Mouse (Mus musculus) neutrophil, adult 65 days (primary cell): ENCODE data around the gene Hist1h2ad. TPM values are rescaled to one million over a fixed set of nuclear protein-coding genes. Genes with fewer than 3 reads are reported as not detected.

Experiments
- total RNA-seq: library from RNA; stranded (reverse); gene quantifications from 2 replicates; pipeline ENCODE4 v1.2.4, GENCODE M21; 2023

The Hist1h2ad gene
- 41.5 and 76.0 TPM in 2 replicates for total RNA-seq

GRCm38 (mm10) chr13:23573898-23574524 is at the start of gene Hist1h2ad, which contains the start of gene Hist1h2bf:
Gene Hist1h2ad, plus strand, starts transcription at chr13:23574381.
Gene Hist1h2bf, minus strand, starts transcription at chr13:23574196.

GRCm38 (mm10) chr13:23530901-23531875 is 43.0 kb upstream of the Hist1h2ad start, which contains the start of gene Hist1h4h:
Gene Hist1h4h, plus strand, starts transcription at chr13:23531050.

GRCm38 (mm10) chr13:23533560-23534367 is 40.4 kb upstream of the Hist1h2ad start, which contains the start of gene Hist1h2af:
Gene Hist1h2af, plus strand, starts transcription at chr13:23533906.

GRCm38 (mm10) chr13:23535137-23536075 is 38.8 kb upstream of the Hist1h2ad start, which contains the start of gene Hist1h3g:
Gene Hist1h3g, plus strand, starts transcription at chr13:23535422.

GRCm38 (mm10) chr13:23542999-23543607 is 31.1 kb upstream of the Hist1h2ad start, which contains the start of gene Hist1h2bh:
Gene Hist1h2bh, minus strand, starts transcription at chr13:23543392.

GRCm38 (mm10) chr13:23543965-23544786 is 30.0 kb upstream of the Hist1h2ad start, which contains the start of gene Hist1h3f:
Gene Hist1h3f, plus strand, starts transcription at chr13:23544052.

GRCm38 (mm10) chr13:23551146-23551834 is 22.9 kb upstream of the Hist1h2ad start, which contains the start of gene Hist1h4f:
Gene Hist1h4f, minus strand, starts transcription at chr13:23551648.

GRCm38 (mm10) chr13:23552962-23553361 is 21.2 kb upstream of the Hist1h2ad start, which contains the start of gene Hist1h1d:
Gene Hist1h1d, plus strand, starts transcription at chr13:23553262.

GRCm38 (mm10) chr13:23561883-23562659 is 12.1 kb upstream of the Hist1h2ad start, which contains the start of gene Hist1h3e:
Gene Hist1h3e, minus strand, starts transcription at chr13:23562369.

GRCm38 (mm10) chr13:23571022-23571503 is 3.1 kb upstream of the Hist1h2ad start, which contains the start of the genes Hist1h2ae and Hist1h2bg:
Gene Hist1h2ae, minus strand, starts transcription at chr13:23571220.
Gene Hist1h2bg, plus strand, starts transcription at chr13:23571396.

GRCm38 (mm10) chr13:23575271-23575851 is 1.2 kb downstream of the Hist1h2ad start, which contains the start of gene Hist1h3d:
Gene Hist1h3d, plus strand, starts transcription at chr13:23575763.

GRCm38 (mm10) chr13:23581408-23582218 is 7.4 kb downstream of the Hist1h2ad start, which contains the start of gene Hist1h4d:
Gene Hist1h4d, plus strand, starts transcription at chr13:23581598.

GRCm38 (mm10) chr13:23620733-23621531 is 46.8 kb downstream of the Hist1h2ad start, which contains the start of gene Hist1h2be:
Gene Hist1h2be, minus strand, starts transcription at chr13:23621124.

GRCm38 (mm10) chr13:23622175-23622671 is 48.0 kb downstream of the Hist1h2ad start, which contains the start of gene Hist1h1e:
Gene Hist1h1e, minus strand, starts transcription at chr13:23622558.

